In genomic region chr12:9029888-9030723, GRCm38 (mm10) we compare ENCODE assay signal across 8 mouse cellular contexts. TPM values are rescaled to one million over a fixed set of nuclear protein-coding genes. Genes with fewer than 3 reads are reported as not detected.
DNase-seq lines count a peak whose midpoint lies in the region; ATAC-seq and TF ChIP-seq lines count a peak whose summit lies in the region.

Gene Ttc32, plus strand, starts transcription at chr12:9029997.

- DNase-seq in B cell, adult 2 months, result peak; percentile 96 to 97
- DNase-seq in brain, embryonic 14.5 days (ENCODE audit: low read depth), result peak; percentile 97
- DNase-seq in liver, adult 2 months (ENCODE audit: extremely low read depth, low read depth, low spot score), result peak; percentile 93
- DNase-seq in splenic B cell, adult 2 months (ENCODE audit: low read depth, low spot score), result peak; percentile 96

- H3K4me3 ChIP-seq in erythroblast, embryonic 14.5 days (replicated peaks), result peak within 1 kb of the TSS; percentile 67
- peak within 1 kb of the TSS; percentile 69 for H3K4me3 ChIP-seq in heart, embryonic 11.5 days (ENCODE audit: low read depth, low read length)
- H3K4me3 ChIP-seq in kidney, embryonic 16.5 days (ENCODE audit: low read length), result peak within 1 kb of the TSS; percentile 75
- H3K4me3 ChIP-seq in liver, adult 2 months (ENCODE audit: insufficient read depth, low read depth, low read length), result peak within 1 kb of the TSS; percentile 88
- H3K4me3 ChIP-seq in myocyte, result peak within 1 kb of the TSS; percentile 53

- under 1% methylated on average over 69 of the region's 69 CpGs for WGBS in heart, embryonic 11.5 days (ENCODE audit: insufficient replicate concordance)
- under 1% methylated on average over 69 of the region's 69 CpGs for WGBS in kidney, embryonic 16.5 days
- under 1% methylated on average over 69 of the region's 69 CpGs for WGBS in liver, adult 2 months

- no peaks in the 10 kb centered on the region for H3K27me3 ChIP-seq in erythroblast, embryonic 14.5 days (ENCODE audit: control insufficient read depth)
- H3K27me3 ChIP-seq in heart, embryonic 11.5 days (ENCODE audit: control insufficient read depth, insufficient read depth, low read length), result no peaks in the 10 kb centered on the region
- no peaks in the 10 kb centered on the region for H3K27me3 ChIP-seq in kidney, embryonic 16.5 days (ENCODE audit: insufficient read depth, low read length)
- H3K27me3 ChIP-seq in liver, adult 2 months (ENCODE audit: control insufficient read depth, insufficient read depth, low read length), result no peaks in the 10 kb centered on the region
- H3K27me3 ChIP-seq in myocyte (ENCODE audit: control insufficient read depth, insufficient read depth, insufficient read length), result no peaks in the 10 kb centered on the region
- H3K27me3 ChIP-seq in splenic B cell, adult 2 months (ENCODE audit: control insufficient read depth, insufficient read depth, low read length, poor library complexity, severe bottlenecking), result no peaks in the 10 kb centered on the region

- peaks cover 11% of the 10 kb centered on the region for H3K4me1 ChIP-seq in erythroblast, embryonic 14.5 days (ENCODE audit: control insufficient read depth)
- no peaks in the 10 kb centered on the region for H3K4me1 ChIP-seq in heart, embryonic 11.5 days (ENCODE audit: control insufficient read depth, insufficient read depth, low read length)
- H3K4me1 ChIP-seq in kidney, embryonic 16.5 days (ENCODE audit: insufficient read depth, low read length), result no peaks in the 10 kb centered on the region
- H3K4me1 ChIP-seq in liver, adult 2 months (ENCODE audit: control insufficient read depth, insufficient read depth, low read length), result no peaks in the 10 kb centered on the region; the same call in 1 of the 2 replicates

- peak within 1 kb of the TSS; percentile 71 for H3ac ChIP-seq in myocyte (ENCODE audit: control insufficient read depth, insufficient read length)

- TF ChIP-seq POLR2A in brain, embryonic 14.5 days (IDR thresholded peaks at IDR 0.05; ENCODE audit: borderline replicate concordance, extremely low read depth, insufficient read depth, insufficient read length, poor library complexity, severe bottlenecking), result peak; percentile 85
- TF ChIP-seq POLR2A in liver, adult 2 months (IDR thresholded peaks at IDR 0.05; ENCODE audit: extremely low read depth, insufficient read depth, low read length), result peak; percentile 84
- TF ChIP-seq POLR2A in myocyte (IDR thresholded peaks at IDR 0.05; ENCODE audit: insufficient read length, low read depth), result peak; percentile 88

- no peaks in the 10 kb centered on the region for H3K9me3 ChIP-seq in erythroblast, embryonic 14.5 days (ENCODE audit: control insufficient read depth, low read length)
- H3K9me3 ChIP-seq in heart, embryonic 11.5 days (replicated peaks; ENCODE audit: control insufficient read depth, low read length), result no peaks in the 10 kb centered on the region
- no peaks in the 10 kb centered on the region for H3K9me3 ChIP-seq in kidney, embryonic 16.5 days (ENCODE audit: low read length)

- H3K4me2 ChIP-seq in heart, embryonic 11.5 days, result peak within 1 kb of the TSS; percentile 74
- H3K4me2 ChIP-seq in kidney, embryonic 16.5 days (replicated peaks; ENCODE audit: low read depth, low read length), result peak within 1 kb of the TSS; percentile 79
- H3K4me2 ChIP-seq in myocyte (ENCODE audit: low read depth), result peak within 1 kb of the TSS; percentile 71

- no peaks in the 10 kb centered on the region for H3K79me2 ChIP-seq in liver, adult 2 months (ENCODE audit: control insufficient read depth, insufficient read depth, low read length)
- H3K79me2 ChIP-seq in myocyte (ENCODE audit: control insufficient read depth, insufficient read depth), result no peaks in the 10 kb centered on the region

- H3K27ac ChIP-seq in heart, embryonic 11.5 days (ENCODE audit: low read depth, low read length), result peak within 1 kb of the TSS; percentile 97
- peak within 1 kb of the TSS; percentile 100 for H3K27ac ChIP-seq in kidney, embryonic 16.5 days (ENCODE audit: low read length)
- H3K27ac ChIP-seq in liver, adult 2 months (replicated peaks; ENCODE audit: insufficient read depth, low read depth, low read length), result peak within 1 kb of the TSS; percentile 97

- H3K9ac ChIP-seq in heart, embryonic 11.5 days (ENCODE audit: low read depth, low read length), result peak within 1 kb of the TSS; percentile 96
- H3K9ac ChIP-seq in kidney, embryonic 16.5 days (replicated peaks; ENCODE audit: low read length), result peak within 1 kb of the TSS; percentile 98
- H3K9ac ChIP-seq in liver, adult 2 months (ENCODE audit: low read depth, low read length), result peak within 1 kb of the TSS; percentile 95

- TF ChIP-seq CTCF in brain, embryonic 14.5 days (IDR thresholded peaks at IDR 0.05; ENCODE audit: borderline replicate concordance, extremely low read depth, insufficient read depth, insufficient read length), result no peak; the same call in 1 of the 2 replicates
- TF ChIP-seq CTCF in liver, adult 2 months (IDR thresholded peaks at IDR 0.05; ENCODE audit: low read depth, low read length), result 0 out of 2 replicates have a peak, but pooled peaks have one; percentile 3

- H3K36me3 ChIP-seq in erythroblast, embryonic 14.5 days (ENCODE audit: control insufficient read depth), result no peaks in the 10 kb centered on the region
- no peaks in the 10 kb centered on the region for H3K36me3 ChIP-seq in heart, embryonic 11.5 days (ENCODE audit: control insufficient read depth, insufficient read depth, low read length)
- H3K36me3 ChIP-seq in kidney, embryonic 16.5 days (ENCODE audit: insufficient read depth, low read length), result no peaks in the 10 kb centered on the region
- no peaks in the 10 kb centered on the region; the same call in 1 of the 2 replicates for H3K36me3 ChIP-seq in liver, adult 2 months (ENCODE audit: control insufficient read depth, insufficient read depth, low read length)
- no peaks in the 10 kb centered on the region for H3K36me3 ChIP-seq in myocyte (ENCODE audit: control insufficient read depth, insufficient read depth)
- no peaks in the 10 kb centered on the region for H3K36me3 ChIP-seq in splenic B cell, adult 2 months (ENCODE audit: control insufficient read depth, insufficient read depth, low read length, poor library complexity, severe bottlenecking)

- peak; percentile 93 for ATAC-seq in heart, embryonic 11.5 days (replicated peaks; ENCODE audit: insufficient number of reproducible peaks, low FRiP score, low TSS enrichment)
- ATAC-seq in kidney, embryonic 16.5 days (ENCODE audit: low FRiP score, low TSS enrichment), result peak; percentile 98

TF ChIP-seq in myocyte, 11 proteins besides CTCF, POLR2A, EP300 and RAD21:
- TF ChIP-seq REST (IDR thresholded peaks at IDR 0.05; ENCODE audit: insufficient read depth, insufficient read length), result no peak
- TF ChIP-seq SRF (IDR thresholded peaks at IDR 0.05; ENCODE audit: control insufficient read depth, insufficient read length, low read depth), result peak; percentile 33
- TF ChIP-seq MYOG (IDR thresholded peaks at IDR 0.05; ENCODE audit: control insufficient read depth in 1 of 3, insufficient read depth in 1 of 3, insufficient read length in 2 of 3, low read depth in 2 of 3), result peak in 1 of 3 experiments; percentile 66
- peak; percentile 70 for TF ChIP-seq POLR2AphosphoS2 (IDR thresholded peaks at IDR 0.05; ENCODE audit: insufficient read length, low read depth)
- TF ChIP-seq MYOD1 (IDR thresholded peaks at IDR 0.05; ENCODE audit: control insufficient read depth in 1 of 3, insufficient read length in 2 of 3, low read depth in 2 of 3), result peak in 2 of 3 experiments; percentile 16 to 55
- no peak for TF ChIP-seq USF1 (IDR thresholded peaks at IDR 0.05; ENCODE audit: low read depth)
- TF ChIP-seq E2F4 (IDR thresholded peaks at IDR 0.05; ENCODE audit: insufficient read depth), result peak; percentile 97
- TF ChIP-seq MAX (IDR thresholded peaks at IDR 0.05; ENCODE audit: low read depth), result no peak
- no peak for TF ChIP-seq TCF3 (IDR thresholded peaks at IDR 0.05; ENCODE audit: insufficient read length, low read depth)
- no peak for TF ChIP-seq CEBPB (IDR thresholded peaks at IDR 0.05; ENCODE audit: insufficient read depth, poor library complexity, severe bottlenecking)
- no peak for TF ChIP-seq TCF12 (IDR thresholded peaks at IDR 0.05; ENCODE audit: insufficient read depth, poor library complexity, severe bottlenecking)

RNA-seq across cellular contexts. Expression of gene Ttc32, which starts in this region (rescaled TPM):
- 5.8 and 9.1 TPM in 2 replicates for polyA plus RNA-seq in brain, embryonic 14.5 days (2012; rRNA removed)
- 0.41 and 0.55 TPM in 2 replicates for polyA plus RNA-seq in erythroblast, embryonic 14.5 days (2012)
- polyA plus RNA-seq in heart, embryonic 11.5 days (2014; fragmentation: Nextera tagmentation; extraction: Ambion mirVana), result 13.2 and 13.7 TPM in 2 replicates
- 23.4 and 25.1 TPM in 2 replicates for polyA plus RNA-seq in kidney, embryonic 16.5 days (2015; fragmentation: Nextera tagmentation; extraction: Ambion mirVana)
- 22.1 and 22.2 TPM in 2 replicates for total RNA-seq in liver, adult 2 months (2014; rRNA removed)
- polyA plus RNA-seq in liver, adult 2 months (2012; rRNA removed), result 13.8 and 15.9 TPM in 2 replicates
- 4.5 TPM for polyA plus RNA-seq in myocyte (2012; fragmentation: generic; extraction: Trizol)

Comparison
In these comparisons a context has a peak if more than half of its experiments do, and no peak if none do; other contexts are left out.
1. Peak in every context shown above with its lines: DNase-seq, ATAC-seq, H3K4me3 ChIP-seq and H3K27ac ChIP-seq.